Comparison of ENCODE assay signal across 30 mouse cellular contexts in genomic region chr6:144201402-144202040, GRCm38 (mm10).
DNase-seq lines count a peak whose midpoint lies in the region; ATAC-seq and TF ChIP-seq lines count a peak whose summit lies in the region.
"Had no signal": no experiment of that assay in that cellular context is flagged by ENCODE, and none has a peak within 500 bp of the region (broad histone marks: within the 10 kb centered on the region; RNA-seq: fewer than 3 reads in every experiment).

No protein-coding gene starts in this region.

- H3K4me2 ChIP-seq in forebrain, embryonic 14.5 days (ENCODE audit: low read length) = peak overlapping the region; percentile 53
- H3K4me2 ChIP-seq in limb, embryonic 13.5 days (replicated peaks) = peak overlapping the region; percentile 37
- H3K4me2 ChIP-seq in liver, postnatal 0 days (ENCODE audit: low read depth, low read length) = peak overlapping the region; percentile 24; the same call in 1 of the 2 replicates
- H3K4me2 ChIP-seq: heart, embryonic 15.5 days; hindbrain, embryonic 12.5 days; intestine, embryonic 15.5 days; lung, embryonic 14.5 days; neural tube, embryonic 15.5 days had no signal

- no peaks in the 10 kb centered on the region for H3K27me3 ChIP-seq in forebrain, embryonic 14.5 days (replicated peaks; ENCODE audit: control insufficient read depth, insufficient read depth, low read length)
- H3K27me3 ChIP-seq in forebrain, embryonic 10.5 days (ENCODE audit: poor library complexity, severe bottlenecking) = no peaks in the 10 kb centered on the region
- H3K27me3 ChIP-seq in liver, adult 2 months (ENCODE audit: control insufficient read depth, insufficient read depth, low read length) = no peaks in the 10 kb centered on the region
- H3K27me3 ChIP-seq in limb, embryonic 13.5 days = peaks cover 13% of the 10 kb centered on the region
- no peaks in the 10 kb centered on the region for H3K27me3 ChIP-seq in liver, postnatal 0 days (ENCODE audit: insufficient read depth, low read length)
- H3K27me3 ChIP-seq: heart, embryonic 15.5 days; hindbrain, embryonic 12.5 days; intestine, embryonic 15.5 days; limb, embryonic 12.5 days; neural tube, embryonic 15.5 days had no signal

- no peaks in the 10 kb centered on the region for H3K36me3 ChIP-seq in forebrain, embryonic 14.5 days (ENCODE audit: control insufficient read depth, insufficient read depth, low read length)
- H3K36me3 ChIP-seq in forebrain, embryonic 10.5 days (replicated peaks) = no peaks in the 10 kb centered on the region
- no peaks in the 10 kb centered on the region for H3K36me3 ChIP-seq in liver, adult 2 months (ENCODE audit: control insufficient read depth, insufficient read depth, low read length)
- H3K36me3 ChIP-seq in limb, embryonic 13.5 days = no peaks in the 10 kb centered on the region
- H3K36me3 ChIP-seq in liver, postnatal 0 days (replicated peaks; ENCODE audit: insufficient read depth, low read length) = no peaks in the 10 kb centered on the region
- H3K36me3 ChIP-seq: heart, embryonic 10.5 days; heart, embryonic 15.5 days; hindbrain, embryonic 12.5 days; intestine, embryonic 15.5 days; limb, embryonic 12.5 days; neural tube, embryonic 15.5 days had no signal

- no peaks in the 10 kb centered on the region for H3K9me3 ChIP-seq in forebrain, embryonic 14.5 days (replicated peaks; ENCODE audit: control insufficient read depth, low read length)
- no peaks in the 10 kb centered on the region for H3K9me3 ChIP-seq in forebrain, embryonic 10.5 days
- no peaks in the 10 kb centered on the region for H3K9me3 ChIP-seq in limb, embryonic 13.5 days
- H3K9me3 ChIP-seq in liver, postnatal 0 days (ENCODE audit: low read length) = no peaks in the 10 kb centered on the region
- H3K9me3 ChIP-seq: heart, embryonic 10.5 days; heart, embryonic 15.5 days; hindbrain, embryonic 12.5 days; intestine, embryonic 15.5 days; limb, embryonic 12.5 days; neural tube, embryonic 15.5 days had no signal

- TF ChIP-seq CTCF in liver, adult 2 months (IDR thresholded peaks at IDR 0.05; ENCODE audit: low read depth, low read length) = no peak
- TF ChIP-seq CTCF in liver, postnatal 0 days (IDR thresholded peaks at IDR 0.05; ENCODE audit: low read depth) = no peak

- H3K27ac ChIP-seq in forebrain, embryonic 14.5 days (ENCODE audit: low read depth, low read length) = 0 out of 2 replicates have a peak overlapping the region, but pooled peaks have one; percentile 5
- H3K27ac ChIP-seq in forebrain, embryonic 10.5 days = no peak overlapping the region
- peak overlapping the region; percentile 92 for H3K27ac ChIP-seq in liver, adult 2 months (replicated peaks; ENCODE audit: insufficient read depth, low read depth, low read length)
- no peak overlapping the region for H3K27ac ChIP-seq in limb, embryonic 13.5 days
- H3K27ac ChIP-seq in liver, postnatal 0 days (ENCODE audit: low read depth) = peak overlapping the region; percentile 75
- H3K27ac ChIP-seq: heart, embryonic 10.5 days; heart, embryonic 15.5 days; hindbrain, embryonic 12.5 days; hindbrain, postnatal 0 days; intestine, embryonic 15.5 days; neural tube, embryonic 15.5 days had no signal

- TF ChIP-seq EP300 in liver, postnatal 0 days (IDR thresholded peaks at IDR 0.05; ENCODE audit: low read depth) = peak; percentile 49; the same call in 1 of the 2 replicates

- no peak for ATAC-seq in forebrain, embryonic 14.5 days
- ATAC-seq in limb, embryonic 13.5 days (ENCODE audit: low FRiP score, low read depth) = no peak
- peak; percentile 88 for ATAC-seq in liver, postnatal 0 days
- ATAC-seq: hindbrain, postnatal 0 days; intestine, embryonic 15.5 days; Patski had no signal

- H3K79me2 ChIP-seq in liver, adult 2 months (ENCODE audit: control insufficient read depth, insufficient read depth, low read length) = peaks cover 24% of the 10 kb centered on the region; the same call in 1 of the 2 replicates

- H3K4me3 ChIP-seq in forebrain, embryonic 14.5 days (ENCODE audit: low read depth, low read length) = peak overlapping the region; percentile 17; the same call in 1 of the 2 replicates
- H3K4me3 ChIP-seq in forebrain, embryonic 10.5 days = no peak overlapping the region
- peak overlapping the region; percentile 36; the same call in 1 of the 2 replicates for H3K4me3 ChIP-seq in liver, adult 2 months (ENCODE audit: insufficient read depth, low read depth, low read length)
- no peak overlapping the region for H3K4me3 ChIP-seq in limb, embryonic 13.5 days
- H3K4me3 ChIP-seq in liver, postnatal 0 days (ENCODE audit: low read depth, low read length) = no peak overlapping the region
- H3K4me3 ChIP-seq: heart, embryonic 10.5 days; heart, embryonic 15.5 days; hindbrain, embryonic 12.5 days; intestine, embryonic 15.5 days; layer of hippocampus, adult 2 months; limb, embryonic 12.5 days; neural tube, embryonic 15.5 days had no signal

- DNase-seq in forebrain, embryonic 14.5 days (ENCODE audit: low spot score) = no peak
- no peak for DNase-seq in forebrain, embryonic 10.5 days (ENCODE audit: extremely low spot score, low spot score)
- peak; percentile 96 for DNase-seq in liver, adult 2 months (ENCODE audit: extremely low read depth, low read depth, low spot score)
- DNase-seq in liver = no peak
- no peak for DNase-seq in liver, postnatal 0 days
- DNase-seq in yolk sac, embryonic 10.5 days (ENCODE audit: low spot score) = no peak
- no peak for DNase-seq in embryo, embryonic 10.5 days (ENCODE audit: low spot score)
- DNase-seq: adrenal gland, postnatal 14 days; cerebellum, adult 11 months; cerebellum, adult 9-11 months; gastrocnemius, postnatal 14 days; heart, postnatal 36 days; kidney, adult 2 months; kidney, postnatal 36 days; lung, embryonic 14.5 days; lung, postnatal 14 days; midbrain, embryonic 14.5 days; right cerebral cortex, postnatal 25 days; spleen, adult 18-20 months; thymus, postnatal 14 days had no signal

- TF ChIP-seq POLR2A in liver, adult 2 months (IDR thresholded peaks at IDR 0.05; ENCODE audit: extremely low read depth, insufficient read depth, low read length) = no peak

- peaks cover 55% of the 10 kb centered on the region for H3K4me1 ChIP-seq in forebrain, embryonic 14.5 days (ENCODE audit: control insufficient read depth, insufficient read depth, low read length)
- H3K4me1 ChIP-seq in forebrain, embryonic 10.5 days = peaks cover 62% of the 10 kb centered on the region
- peaks cover 28% of the 10 kb centered on the region for H3K4me1 ChIP-seq in liver, adult 2 months (ENCODE audit: control insufficient read depth, insufficient read depth, low read length)
- H3K4me1 ChIP-seq in limb, embryonic 13.5 days = peaks cover 52% of the 10 kb centered on the region
- H3K4me1 ChIP-seq in liver, postnatal 0 days (ENCODE audit: insufficient read depth) = peaks cover 7% of the 10 kb centered on the region
- H3K4me1 ChIP-seq: heart, embryonic 15.5 days; intestine, embryonic 15.5 days had no signal

- H3K9ac ChIP-seq in forebrain, embryonic 14.5 days (ENCODE audit: low read length) = peak overlapping the region; percentile 43; the same call in 1 of the 2 replicates
- H3K9ac ChIP-seq in liver, adult 2 months (ENCODE audit: low read depth, low read length) = no peak overlapping the region
- no peak overlapping the region; the same call in 1 of the 2 replicates for H3K9ac ChIP-seq in limb, embryonic 13.5 days
- H3K9ac ChIP-seq in liver, postnatal 0 days (replicated peaks) = no peak overlapping the region
- H3K9ac ChIP-seq: heart, embryonic 15.5 days; hindbrain, embryonic 12.5 days; intestine, embryonic 15.5 days; limb, embryonic 12.5 days; lung, embryonic 14.5 days; neural tube, embryonic 15.5 days had no signal

- WGBS in forebrain, embryonic 14.5 days = 77% methylated on average over 5 of the region's 5 CpGs
- WGBS in forebrain, embryonic 10.5 days = 83% methylated on average over 5 of the region's 5 CpGs
- WGBS in liver, adult 2 months = 28% methylated on average over 5 of the region's 5 CpGs
- 76% methylated on average over 5 of the region's 5 CpGs for WGBS in limb, embryonic 13.5 days
- WGBS in liver, postnatal 0 days (ENCODE audit: insufficient replicate concordance) = 61% methylated on average over 5 of the region's 5 CpGs

Comparison
In these comparisons a context has a peak if more than half of its experiments do, and no peak if none do; other contexts are left out.
1. H3K27ac ChIP-seq: peak in forebrain, embryonic 14.5 days (single experiment), liver, adult 2 months (single experiment) and liver, postnatal 0 days (single experiment); none in forebrain, embryonic 10.5 days (single experiment) and limb, embryonic 13.5 days (single experiment).
2. H3K4me3 ChIP-seq: peak in forebrain, embryonic 14.5 days (single experiment) and liver, adult 2 months (single experiment); none in forebrain, embryonic 10.5 days (single experiment), limb, embryonic 13.5 days (single experiment) and liver, postnatal 0 days (single experiment).
3. Peak in every context shown above with its lines, with median percentiles within 50 percentile points of each other: H3K4me2 ChIP-seq.